Mouse (Mus musculus) C2C12 (cell line): ENCODE measurements at regions not wholly inside any gene's neighbourhood (a gene's known extent, or its start where the extent isn't known, plus 50 kb on each side); places are given as distances from the start of the nearest gene placed in this dataset.
A peak's percentile ranks its signal among the peaks of the same experiment; 100 is the strongest.

ENCODE experiments used
- H3K27me3 ChIP-seq: one replicate; pipeline ENCODE4 v1.6.1; 2011; ENCODE audit not compliant: control insufficient read depth, insufficient read depth, insufficient read length
- H3K36me3 ChIP-seq: one replicate; pipeline ENCODE4 v1.6.1; 2011; ENCODE audit not compliant: control insufficient read depth, insufficient read depth
- H3K4me3 ChIP-seq: one replicate; pipeline ENCODE4 v1.5.1; 2011; ENCODE audit warnings: mild to moderate bottlenecking, control low read depth; ENCODE audit not compliant: poor library complexity, insufficient read depth, severe bottlenecking
- H3K79me2 ChIP-seq: one replicate; pipeline ENCODE4 v1.6.1; 2011; ENCODE audit not compliant: control insufficient read depth, insufficient read depth
- H3K79me3 ChIP-seq: one replicate; pipeline ENCODE4 v1.6.1; 2011; ENCODE audit warnings: low read depth, control low read depth
- H3ac ChIP-seq: one replicate; pipeline ENCODE3; 2011; ENCODE audit warnings: low read depth; ENCODE audit not compliant: control insufficient read depth, insufficient read length
- CEBPB ChIP-seq: IDR thresholded peaks from one replicate; pipeline ENCODE4 v1.6.1; 2011; ENCODE audit warnings: low read depth, mild to moderate bottlenecking, control low read depth, moderate library complexity
- CTCF ChIP-seq: IDR thresholded peaks from one replicate; pipeline ENCODE4 v1.5.1; 2011; ENCODE audit not compliant: control insufficient read depth, insufficient read depth, insufficient read length
- FOSL1 ChIP-seq: IDR thresholded peaks from one replicate; pipeline ENCODE4 v1.8.0; 2011; ENCODE audit warnings: mild to moderate bottlenecking, low read length; ENCODE audit not compliant: poor library complexity, insufficient read depth, severe bottlenecking
- MAX ChIP-seq: IDR thresholded peaks from one replicate; pipeline ENCODE4 v1.6.1; 2011; ENCODE audit warnings: mild to moderate bottlenecking, control low read depth
- MYOD1 ChIP-seq: IDR thresholded peaks from one replicate; pipeline ENCODE4 v1.6.1; 2011; ENCODE audit warnings: low read depth; ENCODE audit not compliant: control insufficient read depth, insufficient read length
- MYOG ChIP-seq: IDR thresholded peaks from one replicate; pipeline ENCODE4 v1.6.1; 2011; ENCODE audit not compliant: control insufficient read depth, insufficient read length; ENCODE audit errors: extremely low read depth
- USF1 ChIP-seq: IDR thresholded peaks from one replicate; pipeline ENCODE4 v1.6.1; 2011; ENCODE audit warnings: low read depth, mild to moderate bottlenecking, control low read depth, moderate library complexity

DNA sequence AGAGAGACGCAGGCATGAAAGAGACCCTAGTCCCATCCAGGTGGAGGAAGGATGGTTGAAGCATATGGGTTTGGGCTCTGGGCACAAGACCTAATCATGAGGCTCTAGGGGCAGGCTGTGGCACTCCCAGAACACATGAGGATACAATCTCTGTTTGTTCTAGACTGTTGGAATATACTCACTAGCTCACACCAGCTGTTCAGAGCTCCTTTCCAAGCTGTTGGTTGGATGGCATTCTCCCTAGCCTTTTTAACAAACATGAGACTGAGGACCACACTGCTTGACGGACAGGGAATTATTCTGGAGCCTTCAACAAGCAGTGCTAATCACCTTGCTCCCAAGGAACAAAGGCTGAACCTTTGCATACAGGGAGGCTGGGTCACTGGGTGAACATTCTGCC, 263.6 kb downstream of the Qk start:
- H3K79me2 ChIP-seq = no peaks in the 10 kb centered on the region
- no peak overlapping the region for H3ac ChIP-seq
- no peaks in the 10 kb centered on the region for H3K36me3 ChIP-seq
- H3K27me3 ChIP-seq = no peaks in the 10 kb centered on the region
- TF ChIP-seq CTCF = no peak
- no peak for TF ChIP-seq MYOG
- no peak for TF ChIP-seq FOSL1
- no peak for TF ChIP-seq CEBPB
- TF ChIP-seq USF1 = no peak
- no peak for TF ChIP-seq MAX
- no peak for TF ChIP-seq MYOD1
- H3K4me3 ChIP-seq = no peak overlapping the region
- H3K79me3 ChIP-seq = no peaks in the 10 kb centered on the region

- no peak overlapping the region for H3K4me3 ChIP-seq
- TF ChIP-seq MYOG (no peak), MAX (no peak), CTCF (no peak), MYOD1 (peak; percentile 62), FOSL1 (peak; percentile 85), CEBPB (no peak), USF1 (peak; percentile 26)
- H3K36me3 ChIP-seq = no peaks in the 10 kb centered on the region
- no peaks in the 10 kb centered on the region for H3K79me2 ChIP-seq
- H3ac ChIP-seq = no peak overlapping the region
- H3K79me3 ChIP-seq = no peaks in the 10 kb centered on the region
- H3K27me3 ChIP-seq = no peaks in the 10 kb centered on the region
These were observed 265.3 kb downstream of the Qk start for GRCm38 (mm10) chr17:10054375-10054774.

- no peaks in the 10 kb centered on the region for H3K79me2 ChIP-seq
- H3ac ChIP-seq = no peak overlapping the region
- H3K79me3 ChIP-seq = no peaks in the 10 kb centered on the region
- no peak for TF ChIP-seq CTCF
- TF ChIP-seq USF1 = no peak
- TF ChIP-seq MAX = no peak
- no peak for TF ChIP-seq CEBPB
- TF ChIP-seq MYOD1 = no peak
- H3K27me3 ChIP-seq = no peaks in the 10 kb centered on the region
- no peaks in the 10 kb centered on the region for H3K36me3 ChIP-seq
- H3K4me3 ChIP-seq = no peak overlapping the region
These were observed 275.3 kb downstream of the Qk start for GRCm38 (mm10) chr17:10044336-10044735.

GRCm38 (mm10) chr17:10042042-10042652, 277.5 kb downstream of the Qk start:
- no peaks in the 10 kb centered on the region for H3K27me3 ChIP-seq
- H3K79me2 ChIP-seq = no peaks in the 10 kb centered on the region
- no peaks in the 10 kb centered on the region for H3K79me3 ChIP-seq
- H3K36me3 ChIP-seq = no peaks in the 10 kb centered on the region
- H3ac ChIP-seq = no peak overlapping the region
- H3K4me3 ChIP-seq = no peak overlapping the region
- TF ChIP-seq MAX (no peak), CEBPB (no peak), MYOG (no peak), FOSL1 (no peak), USF1 (no peak), CTCF (no peak), MYOD1 (no peak)

DNA sequence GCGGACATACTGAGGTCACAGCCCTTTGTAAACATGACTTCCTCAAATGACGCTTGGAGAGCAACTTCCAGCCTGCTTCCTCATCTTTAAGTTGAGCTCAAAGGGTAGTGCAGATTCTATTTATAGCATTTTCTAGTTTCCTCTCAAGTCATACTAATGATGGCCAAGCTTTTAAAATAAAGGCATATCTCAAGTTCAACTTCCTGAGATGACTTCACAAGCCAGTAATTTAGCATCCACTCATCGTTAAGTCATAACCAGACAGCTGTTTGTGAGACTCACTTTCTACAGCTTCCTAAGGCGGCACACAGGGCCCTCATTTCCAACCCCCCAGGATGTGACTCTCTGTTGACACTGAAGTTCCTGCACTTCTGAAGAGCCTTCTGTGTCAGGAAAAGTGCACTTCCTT, 278.7 kb downstream of the Qk start:
- no peak overlapping the region for H3ac ChIP-seq
- no peak for TF ChIP-seq CEBPB
- TF ChIP-seq MYOD1 = peak; percentile 97
- TF ChIP-seq MYOG = no peak
- TF ChIP-seq USF1 = no peak
- TF ChIP-seq MAX = no peak
- TF ChIP-seq CTCF = no peak
- TF ChIP-seq FOSL1 = peak; percentile 90

DNA sequence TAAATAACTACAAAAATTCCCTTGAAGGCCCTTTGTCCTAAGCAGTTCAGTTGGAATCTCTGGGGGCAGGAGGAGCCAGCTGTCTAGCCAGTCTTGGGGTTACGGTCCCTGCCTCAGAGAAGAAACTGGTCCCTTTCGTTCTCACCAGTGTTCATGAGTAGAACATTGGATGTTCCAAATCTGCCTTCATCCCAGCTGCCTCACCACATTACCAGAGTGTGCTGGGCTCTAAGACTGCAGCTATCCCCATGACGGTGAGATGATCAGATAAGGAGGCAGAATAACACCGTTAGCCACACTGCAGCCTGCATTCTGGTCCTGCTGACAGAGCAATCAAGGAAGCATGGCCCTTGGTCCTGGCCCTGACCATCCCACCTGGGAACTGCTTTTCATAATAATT, 279.3 kb downstream of the Qk start:
- H3K36me3 ChIP-seq = no peaks in the 10 kb centered on the region
- no peaks in the 10 kb centered on the region for H3K79me2 ChIP-seq
- no peaks in the 10 kb centered on the region for H3K79me3 ChIP-seq
- H3K27me3 ChIP-seq = no peaks in the 10 kb centered on the region
- H3ac ChIP-seq = peak overlapping the region; percentile 42
- no peak for TF ChIP-seq MYOG
- peak; percentile 18 for TF ChIP-seq MYOD1
- no peak overlapping the region for H3K4me3 ChIP-seq

More for the DNA sequence above, 278.7 kb downstream of the Qk start:
- H3K27me3 ChIP-seq = no peaks in the 10 kb centered on the region
- no peaks in the 10 kb centered on the region for H3K79me2 ChIP-seq
- no peaks in the 10 kb centered on the region for H3K36me3 ChIP-seq
- no peaks in the 10 kb centered on the region for H3K79me3 ChIP-seq
- no peak overlapping the region for H3K4me3 ChIP-seq
